ENCODE assay signal across 8 mouse cellular contexts in genomic region chr11:58199229-58200037, GRCm38 (mm10). TPM values are rescaled to one million over a fixed set of nuclear protein-coding genes. Genes with fewer than 3 reads are reported as not detected.
DNase-seq lines count a peak whose midpoint lies in the region; ATAC-seq and TF ChIP-seq lines count a peak whose summit lies in the region.
"Not testable (repeated sequence)": the region's sequence is repeated elsewhere in the genome, so short reads cannot be mapped to it uniquely, and the experiment has no call there.

Gene Igtp, plus strand, starts transcription at chr11:58199556.
Gene Irgm2, plus strand, starts transcription at chr11:58199618.

- 13% methylated on average over 12 of the region's 15 CpGs for WGBS in hindbrain, embryonic 16.5 days

- H3K27me3 ChIP-seq in hindbrain, embryonic 16.5 days (replicated peaks; ENCODE audit: control insufficient read depth, insufficient read depth, low read length); megakaryocyte, embryonic 14.5 days (replicated peaks): not testable (repeated sequence)

- peak within 1 kb of the TSS; percentile 67 for H3K4me2 ChIP-seq in hindbrain, embryonic 16.5 days (ENCODE audit: low read length)

- H3K4me1 ChIP-seq in cortical plate, adult 2 months (ENCODE audit: control insufficient read depth, insufficient read depth, low read length); hindbrain, embryonic 16.5 days (ENCODE audit: control insufficient read depth, insufficient read depth, low read depth, low read length): not testable (repeated sequence)
- H3K4me1 ChIP-seq in megakaryocyte, embryonic 14.5 days = peaks cover 75% of the 10 kb centered on the region

- peak; percentile 58 for ATAC-seq in hindbrain, embryonic 16.5 days

- TF ChIP-seq POLR2A in cortical plate, adult 2 months (IDR thresholded peaks at IDR 0.05; ENCODE audit: extremely low read depth, insufficient read depth, low read length) = 0 out of 2 replicates have a peak, but pooled peaks have one; percentile 7

- not testable (repeated sequence) for TF ChIP-seq CTCF in cortical plate, adult 2 months (IDR thresholded peaks at IDR 0.05; ENCODE audit: extremely low read depth, insufficient read depth, low read length)

- H3K9ac ChIP-seq in hindbrain, embryonic 16.5 days (ENCODE audit: low read depth, low read length) = peak within 1 kb of the TSS; percentile 66

- H3K36me3 ChIP-seq in hindbrain, embryonic 16.5 days (ENCODE audit: control insufficient read depth, insufficient read depth, low read length) = not testable (repeated sequence)
- peaks cover 33% of the 10 kb centered on the region for H3K36me3 ChIP-seq in megakaryocyte, embryonic 14.5 days (replicated peaks; ENCODE audit: low read length)

- not testable (repeated sequence) for H3K9me3 ChIP-seq in hindbrain, embryonic 16.5 days (ENCODE audit: control insufficient read depth, low read length); megakaryocyte, embryonic 14.5 days

- H3K27ac ChIP-seq in cortical plate, adult 2 months (ENCODE audit: insufficient read depth, low read length); hindbrain, embryonic 16.5 days (ENCODE audit: low read depth, low read length): not testable (repeated sequence)

- DNase-seq in Muller cell, postnatal 12 days (ENCODE audit: inconsistent ontology term) = peak; percentile 89
- peak; percentile 71 for DNase-seq in gastrocnemius, postnatal 10 days
- DNase-seq in left cerebral cortex, adult 8-10 months (ENCODE audit: low spot score in 2 of 2) = peak; percentile 18 to 22
- DNase-seq in retina, postnatal 7 days (ENCODE audit: low read depth, low spot score) = peak; percentile 3
- peak; percentile 71 to 76 for DNase-seq in urinary bladder, adult 18-20 months (ENCODE audit: low spot score in 2 of 2)

- H3K4me3 ChIP-seq in cortical plate, adult 2 months (ENCODE audit: insufficient read depth, low read length) = peak within 1 kb of the TSS; percentile 49
- H3K4me3 ChIP-seq in hindbrain, embryonic 16.5 days (ENCODE audit: low read length) = peak within 1 kb of the TSS; percentile 48
- H3K4me3 ChIP-seq in megakaryocyte, embryonic 14.5 days (replicated peaks) = peak within 1 kb of the TSS; percentile 95

RNA-seq across cellular contexts. Expression of gene Igtp, which starts in this region (rescaled TPM):
- polyA plus RNA-seq in cortical plate, adult 2 months (2012; rRNA removed) = 9.0 and 9.6 TPM in 2 replicates
- 1 to 10 TPM; 4.7 to 6.6 TPM for total RNA-seq in gastrocnemius, postnatal 10 days (2021)
- polyA plus RNA-seq in hindbrain, embryonic 16.5 days (2015; fragmentation: Nextera tagmentation; extraction: Ambion mirVana) = 2.3 and 2.4 TPM in 2 replicates
- 1 to 10 TPM; 4.5 to 6.8 (median 5.5) TPM for total RNA-seq in left cerebral cortex, adult 8-10 months (2022)
- polyA plus RNA-seq in megakaryocyte, embryonic 14.5 days (2012; ENCODE audit: insufficient read depth, low replicate concordance) = 15.1 and 23.5 TPM in 2 replicates

RNA-seq across cellular contexts. Expression of gene Irgm2, which starts in this region (rescaled TPM):
- 4.0 and 5.7 TPM in 2 replicates for polyA plus RNA-seq in cortical plate, adult 2 months (2012; rRNA removed)
- total RNA-seq in gastrocnemius, postnatal 10 days (2021) = 1 to 10 TPM; 7.1 to 7.5 TPM
- 1.5 and 1.7 TPM in 2 replicates for polyA plus RNA-seq in hindbrain, embryonic 16.5 days (2015; fragmentation: Nextera tagmentation; extraction: Ambion mirVana)
- total RNA-seq in left cerebral cortex, adult 8-10 months (2022) = 1 to 10 TPM; 2.0 to 3.3 (median 2.7) TPM
- polyA plus RNA-seq in megakaryocyte, embryonic 14.5 days (2012; ENCODE audit: insufficient read depth, low replicate concordance) = 0.48 and 2.1 TPM in 2 replicates

Comparison
In these comparisons a context has a peak if more than half of its experiments do, and no peak if none do; other contexts are left out.
1. DNase-seq: peak in every context shown above with its lines; median percentile 89 in Muller cell, postnatal 12 days; 74 in urinary bladder, adult 18-20 months; 71 in gastrocnemius, postnatal 10 days; 20 in left cerebral cortex, adult 8-10 months; 3 in retina, postnatal 7 days.